Mouse (Mus musculus) hindbrain, embryonic 13.5 days (tissue): ENCODE data around the gene Apaf1. TPM values are rescaled to one million over a fixed set of nuclear protein-coding genes. Genes with fewer than 3 reads are reported as not detected.
A peak's percentile ranks its signal among the peaks of the same experiment; 100 is the strongest.

ENCODE experiments used
- ATAC-seq: fragments of 200-750 bp; cut with Nextera tagmentation; 2 replicates; pipeline ENCODE4 v1.8.0; 2017; ENCODE audit warnings: moderate TSS enrichment; ENCODE audit not compliant: low FRiP score
- H3K27ac ChIP-seq: fragments of 300-500 bp; sonication (generic); 2 replicates; pipeline ENCODE4 v1.5.1; 2015; ENCODE audit warnings: inconsistent platforms, mild to moderate bottlenecking, moderate library complexity
- H3K27me3 ChIP-seq: fragments of 300-500 bp; sonication (generic); 2 replicates; pipeline ENCODE4 v1.6.1; 2015; ENCODE audit warnings: mild to moderate bottlenecking, inconsistent platforms
- H3K36me3 ChIP-seq: fragments of 300-500 bp; sonication (generic); 2 replicates; pipeline ENCODE4 v1.6.1; 2015; ENCODE audit warnings: mild to moderate bottlenecking, inconsistent platforms
- H3K4me1 ChIP-seq: fragments of 300-500 bp; sonication (generic); replicated peaks from 2 replicates; pipeline ENCODE4 v1.6.1; 2015; ENCODE audit warnings: inconsistent platforms
- H3K4me2 ChIP-seq: fragments of 300-500 bp; sonication (generic); 2 replicates; pipeline ENCODE4 v1.6.1; 2015; ENCODE audit warnings: inconsistent platforms, mild to moderate bottlenecking, moderate library complexity
- H3K4me3 ChIP-seq: fragments of 300-500 bp; sonication (generic); 2 replicates; pipeline ENCODE4 v1.5.1; 2015; ENCODE audit warnings: mild to moderate bottlenecking, inconsistent platforms
- H3K9ac ChIP-seq: fragments of 300-500 bp; sonication (generic); 2 replicates; pipeline ENCODE4 v1.6.1; 2015; ENCODE audit warnings: mild to moderate bottlenecking, inconsistent platforms
- H3K9me3 ChIP-seq: fragments of 300-500 bp; sonication (generic); 2 replicates; pipeline ENCODE4 v1.6.1; 2016; ENCODE audit warnings: inconsistent platforms
- WGBS: fragments of 180-500 bp; shearing (Covaris S2); methylation state at CpG from one replicate; pipeline ENCODE4 v1.1.7; 2015; 5-methylcytosine and 5-hydroxymethylcytosine counted together
- polyA plus RNA-seq: library from polyadenylated mRNA; unstranded; fragments of >200 nt; fragmentation: Nextera tagmentation; extraction: Ambion mirVana; gene quantifications from 2 replicates; pipeline ENCODE4 v1.2.1, GENCODE M21; 2015

Apaf1 gene
- polyA plus RNA-seq, 1 experiment from 2014 or later = 17.8 TPM

DNA sequence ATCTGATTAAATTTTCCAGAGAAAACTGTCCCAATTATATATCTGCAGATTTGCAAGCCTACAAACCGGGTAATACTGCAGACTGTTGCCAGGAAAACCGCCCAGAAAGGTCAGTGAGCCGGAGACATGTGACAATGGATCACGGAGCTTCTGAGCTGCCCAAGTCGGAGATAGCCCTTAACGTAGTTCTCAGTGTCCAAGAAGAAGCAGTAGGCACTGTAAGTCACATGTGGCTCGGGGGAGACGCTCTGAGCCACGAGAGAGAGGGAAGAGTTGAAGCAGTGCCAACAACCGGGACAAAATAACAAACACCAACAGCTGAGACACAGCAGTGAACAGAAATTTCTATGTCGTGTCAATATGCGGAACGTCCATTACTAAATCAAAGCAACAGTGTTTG lies 81.1 kb downstream of the Apaf1 start:
- no peak overlapping the region for H3K4me3 ChIP-seq
- H3K4me2 ChIP-seq = no peak overlapping the region
- ATAC-seq = no peak
- no peak overlapping the region for H3K27ac ChIP-seq
- H3K9ac ChIP-seq = no peak overlapping the region
- WGBS = 65% methylated on average over 13 of the region's 13 CpGs
- no peaks in the 10 kb centered on the region for H3K9me3 ChIP-seq
- H3K36me3 ChIP-seq = peaks cover 21% of the 10 kb centered on the region
- H3K27me3 ChIP-seq = no peaks in the 10 kb centered on the region
- H3K4me1 ChIP-seq = no peaks in the 10 kb centered on the region

DNA sequence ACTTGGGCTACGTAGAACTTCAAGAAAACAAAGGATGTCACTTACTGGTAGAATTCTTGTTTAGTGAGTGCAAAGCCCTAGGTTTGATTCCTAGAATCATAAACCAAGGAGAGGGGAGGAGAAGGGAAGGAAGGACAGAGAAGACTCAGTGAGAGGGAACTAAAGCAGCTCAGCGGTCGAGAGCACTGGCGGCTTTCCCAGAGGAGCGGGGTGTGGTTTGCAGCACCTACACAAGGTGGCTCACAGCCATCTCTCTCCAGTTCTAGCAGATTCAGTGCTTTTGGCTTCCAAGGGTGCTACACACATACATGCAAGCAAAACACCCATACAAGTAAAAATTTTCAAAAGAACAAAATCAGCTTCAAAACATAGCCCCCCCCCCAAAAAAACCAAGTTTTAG lies 82.7 kb downstream of the Apaf1 start:
- no peak for ATAC-seq
- Histone ChIP-seq H3K4me1 (no peaks in the 10 kb centered on the region), H3K27ac (no peak overlapping the region), H3K27me3 (no peaks in the 10 kb centered on the region), H3K9me3 (no peaks in the 10 kb centered on the region), H3K36me3 (peaks cover 35% of the 10 kb centered on the region), H3K4me3 (no peak overlapping the region), H3K4me2 (no peak overlapping the region), H3K9ac (no peak overlapping the region)
- WGBS = 92% methylated on average over 5 of the region's 5 CpGs

DNA sequence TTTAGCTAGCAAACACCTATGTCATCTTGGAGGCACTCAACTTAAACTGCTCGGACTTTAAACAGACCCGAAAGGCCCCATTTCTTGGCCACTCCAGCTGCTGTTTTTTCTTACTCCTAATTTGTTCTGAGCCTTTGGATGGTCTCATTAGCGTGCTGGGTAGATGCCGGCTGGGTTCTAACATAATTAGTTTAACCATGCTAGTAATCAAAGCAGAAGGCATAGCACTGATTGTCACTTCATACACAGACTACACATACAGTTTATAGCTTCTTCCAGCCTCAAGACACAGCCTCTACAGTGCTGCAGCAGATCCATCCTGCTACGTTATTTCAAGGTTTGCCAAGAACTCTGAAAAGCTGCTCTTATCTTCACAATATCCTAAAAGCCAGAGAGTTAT lies 88.7 kb downstream of the Apaf1 start:
- Histone ChIP-seq H3K4me1 (0 out of 2 replicates have a peak, but pooled peaks cover 2% of the 10 kb centered on the region), H3K9me3 (no peaks in the 10 kb centered on the region), H3K27ac (no peak overlapping the region), H3K9ac (no peak overlapping the region), H3K4me3 (no peak overlapping the region), H3K27me3 (no peaks in the 10 kb centered on the region), H3K4me2 (no peak overlapping the region), H3K36me3 (peaks cover 57% of the 10 kb centered on the region)
- ATAC-seq = no peak
- 75% methylated on average over 5 of the region's 5 CpGs for WGBS

DNA sequence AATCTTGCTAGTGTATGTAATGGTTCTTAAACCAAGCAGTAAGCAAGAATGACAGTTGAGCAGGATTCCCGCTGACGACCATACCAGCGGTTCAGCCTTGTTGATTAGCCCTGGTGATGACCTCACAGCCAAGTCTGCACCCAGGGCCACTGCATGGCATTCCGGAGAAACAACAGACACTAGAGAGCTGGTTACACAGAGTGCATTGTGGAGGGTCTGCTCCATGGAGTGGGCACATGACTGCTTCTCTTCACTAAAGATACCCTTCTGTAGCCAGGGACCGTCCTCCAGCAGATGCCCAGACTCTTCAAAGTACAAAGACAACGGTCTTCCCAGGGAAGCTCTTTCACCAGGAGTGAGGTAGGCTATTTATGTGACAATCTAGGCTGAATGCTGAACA lies 90.3 kb downstream of the Apaf1 start:
- 86% methylated on average over 6 of the region's 6 CpGs for WGBS

DNA sequence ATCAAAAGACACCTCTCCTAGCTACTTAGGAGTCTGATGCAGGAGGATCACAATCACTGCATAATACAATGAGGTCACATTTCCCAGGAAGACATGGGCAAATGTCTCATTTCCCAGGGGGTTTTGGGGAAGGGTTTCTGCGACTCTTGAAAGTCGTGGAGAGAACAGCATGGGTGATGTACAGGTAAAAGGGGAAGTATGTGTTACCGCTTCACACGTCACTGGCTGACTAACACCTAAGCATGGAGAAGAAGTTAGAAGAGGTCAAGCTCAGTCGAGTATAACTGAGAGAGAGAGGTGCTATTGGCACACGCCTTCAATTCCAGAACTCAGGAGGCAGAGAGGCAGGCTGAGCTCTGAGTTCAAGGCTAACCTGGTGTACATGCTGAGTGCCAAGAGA lies 92.2 kb downstream of the Apaf1 start:
- 0 out of 2 replicates have a peak, but pooled peaks cover 2% of the 10 kb centered on the region for H3K4me1 ChIP-seq
- WGBS = 90% methylated on average over 6 of the region's 6 CpGs
- ATAC-seq = no peak
- H3K36me3 ChIP-seq = peaks cover 41% of the 10 kb centered on the region
- H3K4me2 ChIP-seq = no peak overlapping the region
- no peak overlapping the region for H3K9ac ChIP-seq
- no peak overlapping the region for H3K27ac ChIP-seq
- no peaks in the 10 kb centered on the region for H3K9me3 ChIP-seq
- H3K4me3 ChIP-seq = no peak overlapping the region
- H3K27me3 ChIP-seq = no peaks in the 10 kb centered on the region

More for the DNA sequence above, 90.3 kb downstream of the Apaf1 start:
- H3K4me2 ChIP-seq = no peak overlapping the region
- H3K27me3 ChIP-seq = no peaks in the 10 kb centered on the region
- no peak overlapping the region for H3K4me3 ChIP-seq
- peaks cover 57% of the 10 kb centered on the region for H3K36me3 ChIP-seq
- 0 out of 2 replicates have a peak, but pooled peaks cover 2% of the 10 kb centered on the region for H3K4me1 ChIP-seq
- no peak overlapping the region for H3K27ac ChIP-seq
- no peak for ATAC-seq
- H3K9me3 ChIP-seq = no peaks in the 10 kb centered on the region
- no peak overlapping the region for H3K9ac ChIP-seq

DNA sequence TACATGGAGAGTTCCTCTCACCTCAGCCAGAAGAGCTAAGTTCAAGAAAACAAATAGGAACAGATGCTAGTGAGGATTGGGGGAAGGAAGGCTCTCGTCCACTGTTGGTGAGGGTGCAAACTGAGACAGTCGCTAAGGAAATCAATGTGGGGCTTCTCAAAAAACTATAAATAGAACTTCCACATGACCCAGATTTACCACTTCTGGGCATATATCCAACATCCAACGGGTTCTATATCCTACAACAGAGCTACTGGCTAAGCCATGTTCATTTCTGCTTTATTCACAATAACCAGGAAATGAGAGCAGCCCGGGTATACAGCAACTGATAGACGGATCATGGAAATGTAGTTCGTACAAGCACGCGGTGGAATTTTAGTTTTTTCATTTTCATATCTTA lies 99.5 kb downstream of the Apaf1 start:
- Histone ChIP-seq H3K27ac (no peak overlapping the region), H3K4me2 (no peak overlapping the region), H3K9me3 (no peaks in the 10 kb centered on the region), H3K27me3 (no peaks in the 10 kb centered on the region), H3K36me3 (no peaks in the 10 kb centered on the region), H3K4me1 (no peaks in the 10 kb centered on the region), H3K4me3 (no peak overlapping the region), H3K9ac (no peak overlapping the region)
- WGBS = 85% methylated on average over 8 of the region's 8 CpGs
- ATAC-seq = no peak

DNA sequence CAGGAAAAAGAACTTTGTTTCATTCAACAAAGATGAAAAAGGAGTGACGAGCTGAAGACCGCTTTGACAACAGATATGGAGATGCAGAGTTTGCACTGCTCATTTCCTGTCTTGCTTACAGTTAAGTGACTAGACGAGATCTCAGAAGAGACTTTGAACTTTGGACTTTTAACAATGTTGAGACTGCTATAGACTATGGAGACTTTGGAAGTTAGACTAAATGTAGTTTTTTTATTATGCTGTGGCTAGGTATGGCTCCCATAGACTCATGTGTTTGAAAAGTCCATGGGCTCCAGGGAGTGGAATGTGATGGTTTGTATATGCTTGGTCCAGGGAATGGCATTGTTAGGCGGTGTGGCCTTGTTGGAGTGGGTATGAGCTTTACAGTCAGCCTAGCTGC lies 100.8 kb downstream of the Apaf1 start:
- 98% methylated on average over 4 of the region's 4 CpGs for WGBS
- no peak for ATAC-seq
- H3K9ac ChIP-seq = no peak overlapping the region
- no peaks in the 10 kb centered on the region for H3K4me1 ChIP-seq
- no peaks in the 10 kb centered on the region for H3K36me3 ChIP-seq
- no peak overlapping the region for H3K4me3 ChIP-seq
- no peaks in the 10 kb centered on the region for H3K9me3 ChIP-seq
- no peaks in the 10 kb centered on the region for H3K27me3 ChIP-seq
- H3K4me2 ChIP-seq = no peak overlapping the region
- no peak overlapping the region for H3K27ac ChIP-seq

DNA sequence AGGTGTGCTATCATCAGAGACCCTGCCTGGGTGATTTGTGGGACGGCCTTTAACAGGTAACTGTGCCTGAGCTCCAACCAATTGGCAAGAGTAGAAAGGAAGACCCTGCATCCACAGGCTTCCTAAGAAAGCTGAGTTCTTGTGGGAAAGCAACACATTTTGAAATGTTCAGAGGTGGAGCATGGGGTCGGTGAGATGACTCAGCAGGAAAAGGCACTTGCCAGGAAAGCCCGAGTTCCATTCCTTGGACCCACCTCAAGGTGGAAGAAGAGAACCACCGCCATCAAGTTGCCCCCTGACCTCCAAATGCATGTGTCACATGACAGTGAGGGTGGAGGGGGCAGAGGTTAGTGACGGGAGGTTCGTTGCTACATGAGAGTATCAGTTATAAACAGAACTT lies 108.1 kb downstream of the Apaf1 start:
- WGBS = 87% methylated on average over 6 of the region's 6 CpGs
- ATAC-seq = no peak
- H3K27me3 ChIP-seq = peaks cover 10% of the 10 kb centered on the region

DNA sequence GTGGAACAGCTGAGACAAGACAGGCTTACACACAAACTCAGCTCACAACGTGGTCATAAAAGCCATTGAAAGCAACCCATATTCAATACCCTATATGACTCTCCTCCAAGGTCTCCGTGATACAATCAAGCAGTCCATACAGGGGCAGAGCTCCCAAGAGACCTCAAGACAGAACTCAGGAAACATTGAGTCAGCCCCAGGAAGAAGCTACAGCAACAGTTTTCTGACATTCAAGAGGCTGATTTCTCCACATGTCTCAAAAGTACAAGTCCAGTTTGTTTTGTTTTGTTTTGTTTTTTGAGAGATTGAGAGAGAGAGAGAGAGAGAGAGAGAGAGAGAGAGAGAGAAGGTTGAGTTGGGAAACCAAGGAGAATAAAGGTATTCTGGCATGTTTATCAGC lies 108.5 kb downstream of the Apaf1 start:
- Histone ChIP-seq H3K27ac (no peak overlapping the region), H3K4me1 (peaks cover 11% of the 10 kb centered on the region), H3K9me3 (no peaks in the 10 kb centered on the region), H3K27me3 (peaks cover 14% of the 10 kb centered on the region), H3K36me3 (no peaks in the 10 kb centered on the region), H3K4me2 (no peak overlapping the region), H3K9ac (no peak overlapping the region), H3K4me3 (no peak overlapping the region)
- WGBS = 71% methylated on average over 2 of the region's 2 CpGs
- no peak for ATAC-seq

More for the DNA sequence above, 108.1 kb downstream of the Apaf1 start:
- no peaks in the 10 kb centered on the region for H3K9me3 ChIP-seq
- H3K36me3 ChIP-seq = no peaks in the 10 kb centered on the region
- H3K27ac ChIP-seq = no peak overlapping the region
- H3K4me1 ChIP-seq = peaks cover 7% of the 10 kb centered on the region
- H3K4me3 ChIP-seq = no peak overlapping the region
- no peak overlapping the region for H3K9ac ChIP-seq
- H3K4me2 ChIP-seq = no peak overlapping the region

DNA sequence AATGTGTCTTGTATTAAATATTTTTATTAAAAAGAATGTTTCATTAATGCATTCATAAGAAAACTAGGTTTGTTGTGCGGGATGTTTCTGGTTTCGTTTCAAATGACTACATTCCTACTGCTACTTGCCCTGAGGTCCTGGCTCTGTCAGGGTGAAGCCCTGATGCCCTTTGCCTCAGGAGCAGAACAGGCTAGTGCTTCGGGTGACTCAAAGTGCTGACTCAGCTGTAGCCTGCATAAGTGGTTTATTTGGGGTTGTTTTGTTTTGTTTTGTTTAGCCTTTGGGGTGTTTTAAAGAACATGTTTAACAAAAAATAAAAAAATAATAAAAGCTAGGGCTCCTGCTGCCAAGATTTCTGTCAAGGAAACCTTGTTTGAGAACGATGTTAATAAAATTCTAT lies 112.0 kb downstream of the Apaf1 start:
- peaks cover 25% of the 10 kb centered on the region for H3K4me1 ChIP-seq
- H3K4me3 ChIP-seq = no peak overlapping the region
- 34% methylated on average over 4 of the region's 4 CpGs for WGBS
- no peak overlapping the region for H3K4me2 ChIP-seq
- no peak for ATAC-seq
- no peak overlapping the region for H3K27ac ChIP-seq
- H3K27me3 ChIP-seq = peaks cover 46% of the 10 kb centered on the region
- H3K9ac ChIP-seq = no peak overlapping the region
- no peaks in the 10 kb centered on the region for H3K9me3 ChIP-seq
- H3K36me3 ChIP-seq = peaks cover 13% of the 10 kb centered on the region

DNA sequence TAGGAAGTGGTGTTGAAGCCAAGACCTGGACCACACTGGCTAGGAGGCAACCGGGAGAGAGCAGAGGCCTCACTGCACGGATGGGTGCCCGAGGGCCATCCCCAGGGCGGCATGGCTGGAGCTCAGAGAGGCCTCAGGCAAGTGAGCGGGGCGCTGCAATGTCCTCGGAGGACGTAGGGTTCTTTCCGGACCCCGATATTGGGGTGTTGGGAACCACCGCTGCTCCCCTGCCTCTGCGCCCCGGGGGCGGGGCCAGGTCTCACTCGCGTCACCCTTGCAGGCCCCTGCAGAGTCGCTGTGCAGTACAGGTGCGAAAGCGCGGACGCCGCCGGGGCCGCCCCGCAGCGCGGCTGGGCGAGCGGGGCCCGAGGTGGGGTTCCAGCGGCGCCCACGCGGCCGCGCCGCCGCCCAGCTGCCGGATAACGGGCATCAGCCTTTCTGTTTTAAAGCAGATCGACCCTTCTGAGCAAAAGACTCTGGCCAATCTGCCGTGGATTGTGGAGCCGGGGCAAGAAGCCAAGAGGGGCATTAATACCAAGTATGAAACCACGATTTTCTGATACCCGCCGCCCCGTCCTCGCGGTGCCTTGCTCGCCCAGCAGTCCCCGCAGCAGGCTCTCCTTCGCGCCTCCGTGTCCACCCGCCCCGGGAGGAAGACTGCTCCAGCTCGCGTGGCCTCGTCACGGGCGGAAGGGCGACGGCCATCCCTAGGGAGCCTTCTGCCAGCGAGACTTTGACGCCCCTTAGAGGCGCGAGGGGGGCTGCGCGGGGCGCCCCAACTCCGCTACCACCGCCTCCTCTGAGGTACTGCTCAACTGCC lies 113.0 kb downstream of the Apaf1 start:
- peak overlapping the region; percentile 68 for H3K9ac ChIP-seq
- H3K4me2 ChIP-seq = peak overlapping the region; percentile 82
- H3K27ac ChIP-seq = no peak overlapping the region
- 3% methylated on average over 72 of the region's 72 CpGs for WGBS
- ATAC-seq = peak; percentile 43
- peaks cover 51% of the 10 kb centered on the region for H3K27me3 ChIP-seq
- peaks cover 13% of the 10 kb centered on the region for H3K36me3 ChIP-seq
- peaks cover 30% of the 10 kb centered on the region for H3K4me1 ChIP-seq
- no peaks in the 10 kb centered on the region for H3K9me3 ChIP-seq
- peak overlapping the region; percentile 43 for H3K4me3 ChIP-seq

DNA sequence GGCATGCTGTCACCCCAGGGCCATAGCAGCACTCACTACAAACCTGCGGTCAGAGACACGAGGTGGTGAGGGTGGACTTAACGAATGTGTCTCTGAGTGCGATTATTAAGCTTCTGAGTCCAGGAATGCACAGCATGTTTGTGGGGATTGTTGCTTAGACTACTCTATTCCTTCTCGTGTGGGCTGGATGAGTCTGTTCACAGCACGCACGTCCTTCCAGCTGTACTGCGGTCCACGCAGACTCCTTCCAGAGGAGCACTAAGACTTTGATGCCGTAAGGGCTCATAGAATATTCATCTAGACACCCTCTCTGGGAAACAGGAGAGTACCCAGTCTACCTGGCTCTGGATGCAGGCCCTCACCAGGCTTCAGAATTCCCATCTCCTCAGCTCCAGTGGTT lies 114.3 kb downstream of the Apaf1 start:
- Histone ChIP-seq H3K36me3 (peaks cover 13% of the 10 kb centered on the region), H3K9ac (no peak overlapping the region), H3K4me3 (no peak overlapping the region), H3K9me3 (no peaks in the 10 kb centered on the region), H3K4me1 (peaks cover 30% of the 10 kb centered on the region), H3K4me2 (no peak overlapping the region), H3K27ac (no peak overlapping the region), H3K27me3 (peaks cover 51% of the 10 kb centered on the region)
- 90% methylated on average over 10 of the region's 10 CpGs for WGBS
- no peak for ATAC-seq

DNA sequence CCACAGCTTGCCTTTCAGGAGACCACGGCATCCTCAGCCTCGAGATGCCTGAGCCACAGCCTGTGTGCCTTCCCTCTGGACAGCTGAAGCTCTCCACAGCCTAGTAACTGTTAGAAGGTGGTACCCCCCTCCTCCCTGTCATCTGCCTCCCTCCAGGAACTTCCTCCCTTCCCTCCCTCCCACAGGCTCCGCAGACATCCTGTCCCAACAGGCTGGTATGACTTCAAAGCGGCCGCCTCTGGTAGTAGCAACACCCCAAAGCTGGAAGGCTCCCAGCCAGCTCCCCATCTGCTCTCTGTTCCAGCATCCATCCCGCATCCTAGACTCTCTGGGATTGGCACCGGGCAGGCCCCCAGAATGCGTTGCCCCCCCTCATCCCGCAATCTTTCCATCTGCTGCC lies 115.7 kb downstream of the Apaf1 start:
- 22% methylated on average over 9 of the region's 9 CpGs for WGBS
- Histone ChIP-seq H3K9me3 (no peaks in the 10 kb centered on the region), H3K4me3 (no peak overlapping the region), H3K36me3 (peaks cover 13% of the 10 kb centered on the region), H3K4me2 (no peak overlapping the region), H3K9ac (no peak overlapping the region), H3K4me1 (peaks cover 30% of the 10 kb centered on the region), H3K27me3 (peaks cover 51% of the 10 kb centered on the region), H3K27ac (no peak overlapping the region)
- ATAC-seq = no peak
